Mouse (Mus musculus) megakaryocyte, embryonic 14.5 days (primary cell): Measurements from ENCODE around the gene Manf.

ENCODE experiments used
- FLI1 ChIP-seq: IDR thresholded peaks from 2 replicates; pipeline ENCODE4 v1.6.1; 2012; ENCODE audit warnings: low read length, inconsistent platforms, mixed read lengths
- GATA1 ChIP-seq: IDR thresholded peaks from 3 replicates; pipeline ENCODE4 v1.6.1; 2012; ENCODE audit warnings: mixed read lengths, low read length, inconsistent platforms, borderline replicate concordance

DNA sequence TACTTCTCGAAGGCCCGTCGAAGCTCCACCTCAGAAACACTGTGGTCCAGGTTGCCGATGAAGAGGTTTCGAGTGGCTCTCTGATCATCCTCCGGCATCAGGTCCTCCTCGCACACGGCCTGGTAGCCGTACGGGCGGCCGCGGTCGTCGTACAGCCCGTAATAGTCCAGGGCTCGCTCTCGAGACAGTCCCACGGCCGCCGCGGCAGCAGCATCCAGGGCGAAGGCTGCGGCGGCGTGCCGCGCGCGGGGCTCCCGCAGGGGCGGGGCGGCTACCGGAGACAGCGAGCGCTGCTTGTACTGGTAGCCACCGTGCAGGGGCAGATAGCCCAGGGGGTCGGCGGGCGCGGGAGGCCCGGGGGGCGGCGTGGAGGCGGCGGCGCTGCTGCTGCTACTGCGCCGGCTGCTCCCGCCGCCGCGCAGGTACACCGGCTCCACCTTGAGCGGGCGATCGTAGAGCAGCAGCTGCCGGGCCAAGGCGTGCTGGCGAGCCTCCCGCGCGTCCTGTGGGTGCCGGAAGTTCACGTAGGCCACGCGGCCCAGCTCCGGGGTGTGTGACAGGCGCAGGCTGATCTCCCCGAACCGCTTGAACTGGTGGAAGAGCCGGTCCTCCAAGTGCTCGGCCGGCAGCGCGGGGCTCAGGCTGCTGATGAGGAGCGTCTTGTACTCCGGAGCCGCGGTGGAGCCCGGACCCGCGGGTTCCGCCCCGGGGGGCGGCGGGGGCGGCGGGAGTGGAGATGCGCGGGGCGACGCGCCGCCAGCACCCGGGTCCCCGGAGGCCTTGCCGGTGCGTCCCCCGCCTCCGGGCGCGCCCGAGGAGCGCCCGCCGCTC, 5.7 kb downstream of the Manf start:
- TF ChIP-seq GATA1, result no peak
- no peak for TF ChIP-seq FLI1
